Mouse (Mus musculus) thymus, adult 2 months (tissue): ENCODE measurements at regions not wholly inside any gene's neighbourhood (a gene's known extent, or its start where the extent isn't known, plus 50 kb on each side); places are given as distances from the start of the nearest gene placed in this dataset.

Experiments
- DNase-seq: peaks from one replicate; pipeline ENCODE4 v3.0.0; 2021
- H3K27ac ChIP-seq: fragments of 200-500 bp; 2 replicates; pipeline ENCODE4 v1.5.1; 2012; ENCODE audit warnings: low read length, control low read depth; ENCODE audit not compliant: control insufficient read depth, insufficient read depth
- H3K27me3 ChIP-seq: fragments of 200-500 bp; 2 replicates; pipeline ENCODE4 v1.6.1; 2012; ENCODE audit warnings: mild to moderate bottlenecking, low read length, moderate library complexity, mixed read lengths; ENCODE audit not compliant: control insufficient read depth, insufficient read depth
- H3K36me3 ChIP-seq: fragments of 200-500 bp; 2 replicates; pipeline ENCODE4 v1.6.1; 2012; ENCODE audit warnings: mild to moderate bottlenecking, low read length, moderate library complexity; ENCODE audit not compliant: control insufficient read depth, insufficient read depth
- H3K4me1 ChIP-seq: fragments of 200-500 bp; replicated peaks from 2 replicates; pipeline ENCODE4 v1.6.1; 2012; ENCODE audit warnings: low read length; ENCODE audit not compliant: control insufficient read depth, insufficient read depth
- H3K4me3 ChIP-seq: fragments of 200-500 bp; 2 replicates; pipeline ENCODE4 v1.5.1; 2012; ENCODE audit warnings: mild to moderate bottlenecking, low read length, control low read depth, moderate library complexity; ENCODE audit not compliant: control insufficient read depth, insufficient read depth
- CTCF ChIP-seq: fragments of 200-500 bp; IDR thresholded peaks from 2 replicates; pipeline ENCODE4 v1.5.1; 2012; ENCODE audit warnings: mild to moderate bottlenecking, control low read depth, low read length, moderate library complexity, borderline replicate concordance; ENCODE audit not compliant: control insufficient read depth, poor library complexity, insufficient read depth; ENCODE audit errors: extremely low read depth
- POLR2A ChIP-seq: fragments of 200-500 bp; IDR thresholded peaks from 2 replicates; pipeline ENCODE4 v1.6.1; 2012; ENCODE audit warnings: mild to moderate bottlenecking, low read length, control low read depth, moderate library complexity; ENCODE audit not compliant: control insufficient read depth, poor library complexity, insufficient read depth; ENCODE audit errors: extremely low read depth
- WGBS: fragments of 180-500 bp; shearing (Covaris S2); methylation state at CpG from one replicate; pipeline ENCODE4 v1.1.7; 2018; 5-methylcytosine and 5-hydroxymethylcytosine counted together

DNA sequence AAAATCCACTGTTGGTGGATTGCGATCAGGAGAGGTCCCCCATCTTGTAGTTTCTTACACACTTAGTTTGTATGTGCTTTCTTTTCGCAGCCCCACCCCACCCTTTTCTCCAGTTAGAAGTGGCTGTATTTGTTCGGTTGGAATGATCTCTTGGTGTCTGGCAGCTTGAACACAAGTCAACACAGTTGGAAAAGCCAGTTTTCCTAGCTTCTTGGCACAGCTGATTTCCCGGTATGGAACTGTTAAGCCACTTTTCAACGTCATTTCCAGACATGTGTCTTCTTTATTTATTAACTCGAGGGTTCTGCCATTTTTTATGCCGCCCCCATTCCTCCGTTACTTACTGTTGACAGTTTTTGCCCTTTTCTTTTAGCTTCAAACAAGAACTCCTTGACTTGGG is 259.2 kb downstream of the Enc1 start:
- Histone ChIP-seq H3K36me3 (no peaks in the 10 kb centered on the region), H3K27ac (no peak overlapping the region), H3K4me1 (0 out of 2 replicates have a peak, but pooled peaks cover 2% of the 10 kb centered on the region), H3K27me3 (no peaks in the 10 kb centered on the region), H3K4me3 (no peak overlapping the region)
- TF ChIP-seq POLR2A (no peak), CTCF (no peak)
- 96% methylated on average over 8 of the region's 8 CpGs for WGBS
- DNase-seq, result no peak

DNA sequence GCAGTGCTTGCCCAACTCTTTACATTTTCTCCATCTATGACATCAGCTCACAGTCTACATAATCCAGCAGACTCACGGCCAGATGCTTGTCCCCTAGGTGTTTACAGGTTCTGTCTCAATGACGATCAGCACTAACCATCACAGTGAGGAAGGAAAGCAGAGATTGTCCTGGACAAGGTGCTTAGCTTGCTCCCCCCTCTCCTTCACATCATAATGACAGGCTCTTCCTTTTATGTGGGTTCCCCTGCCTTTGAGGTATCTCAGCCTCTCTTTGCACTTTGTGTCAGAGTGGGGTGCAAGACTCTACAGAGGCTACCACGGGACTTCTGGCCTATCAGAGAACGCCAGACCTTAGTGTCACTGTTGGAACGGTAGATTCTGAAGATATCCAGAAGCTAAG is 258.1 kb downstream of the Enc1 start:
- DNase-seq, result peak; percentile 6
- H3K27ac ChIP-seq, result no peak overlapping the region
- 38% methylated on average over 5 of the region's 5 CpGs for WGBS

DNA sequence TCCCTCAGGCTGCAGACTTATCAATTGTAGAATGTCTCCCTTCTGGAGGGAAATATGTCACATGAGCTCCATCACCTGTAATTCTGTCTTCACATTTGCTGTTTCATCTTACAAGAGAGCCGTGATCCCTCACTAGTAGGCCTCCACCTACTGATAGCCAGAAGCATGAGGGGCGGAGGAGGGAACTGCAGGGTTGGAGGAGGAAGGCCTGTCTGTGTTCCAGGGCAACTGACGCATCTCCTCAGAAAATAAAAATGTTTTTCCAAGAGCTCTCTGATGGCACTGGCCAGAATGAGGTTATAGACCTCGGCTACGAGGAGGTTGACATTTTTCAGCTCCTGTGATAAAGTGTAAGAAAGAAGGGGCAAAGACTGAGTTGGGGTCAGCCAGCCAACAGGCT is 257.0 kb downstream of the Enc1 start:
- Histone ChIP-seq H3K27me3 (no peaks in the 10 kb centered on the region), H3K4me3 (no peak overlapping the region), H3K36me3 (no peaks in the 10 kb centered on the region), H3K27ac (no peak overlapping the region), H3K4me1 (0 out of 2 replicates have a peak, but pooled peaks cover 2% of the 10 kb centered on the region)
- 98% methylated on average over 5 of the region's 5 CpGs for WGBS
- TF ChIP-seq CTCF, result no peak
- TF ChIP-seq POLR2A, result no peak
- no peak for DNase-seq

More for the DNA sequence above, 258.1 kb downstream of the Enc1 start:
- no peaks in the 10 kb centered on the region for H3K27me3 ChIP-seq
- 0 out of 2 replicates have a peak, but pooled peaks cover 2% of the 10 kb centered on the region for H3K4me1 ChIP-seq
- no peak overlapping the region for H3K4me3 ChIP-seq
- TF ChIP-seq CTCF (no peak), POLR2A (no peak)
- H3K36me3 ChIP-seq, result no peaks in the 10 kb centered on the region

DNA sequence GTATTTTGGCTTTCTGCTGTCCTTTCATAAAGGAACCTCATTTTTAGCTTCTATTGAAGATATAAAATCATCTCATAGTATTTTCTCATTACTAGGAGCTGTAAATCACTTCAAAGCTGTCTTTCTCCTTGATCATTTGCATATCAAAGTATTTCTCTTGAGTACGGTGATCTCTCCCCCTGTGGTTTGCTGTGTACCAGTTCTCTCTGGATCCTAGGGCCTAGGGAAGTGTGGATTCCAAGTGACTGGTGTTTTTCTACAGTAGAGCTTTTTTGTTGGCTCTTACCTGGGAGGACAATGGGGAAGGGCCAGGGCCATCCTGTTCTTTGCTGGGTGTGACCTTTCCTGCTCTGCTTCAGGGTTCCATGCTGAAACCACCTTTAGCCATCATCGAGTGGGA is 253.9 kb downstream of the Enc1 start:
- no peak overlapping the region for H3K27ac ChIP-seq
- DNase-seq, result no peak
- H3K36me3 ChIP-seq, result no peaks in the 10 kb centered on the region
- H3K4me1 ChIP-seq, result no peaks in the 10 kb centered on the region
- no peaks in the 10 kb centered on the region for H3K27me3 ChIP-seq
- no peak overlapping the region for H3K4me3 ChIP-seq
- WGBS, result 59% methylated on average over 2 of the region's 2 CpGs
- TF ChIP-seq POLR2A (no peak), CTCF (no peak)

DNA sequence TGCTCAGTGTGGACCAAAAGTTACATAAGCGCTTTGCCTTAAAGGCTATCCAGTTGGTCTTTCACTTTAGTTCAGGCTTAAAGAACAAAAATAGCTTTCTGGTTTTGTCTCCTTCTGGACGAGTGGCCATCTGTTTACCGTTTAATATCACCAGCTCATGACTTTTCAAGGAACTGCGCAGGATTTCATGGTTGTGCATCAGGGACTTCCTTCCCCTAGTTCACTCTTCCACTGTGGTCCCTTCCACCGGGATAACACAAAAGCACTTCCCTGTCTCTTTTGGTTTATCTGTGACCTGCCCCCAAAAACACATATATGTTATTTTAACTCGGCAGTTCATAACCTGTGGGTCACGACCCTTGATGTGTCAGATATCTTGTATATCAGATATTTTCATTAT is 252.9 kb downstream of the Enc1 start:
- no peak for DNase-seq
- TF ChIP-seq CTCF, result no peak
- no peak for TF ChIP-seq POLR2A
- H3K27me3 ChIP-seq, result no peaks in the 10 kb centered on the region
- no peak overlapping the region for H3K4me3 ChIP-seq
- no peak overlapping the region for H3K27ac ChIP-seq
- WGBS, result 92% methylated on average over 7 of the region's 7 CpGs
- no peaks in the 10 kb centered on the region for H3K36me3 ChIP-seq
- no peaks in the 10 kb centered on the region for H3K4me1 ChIP-seq

DNA sequence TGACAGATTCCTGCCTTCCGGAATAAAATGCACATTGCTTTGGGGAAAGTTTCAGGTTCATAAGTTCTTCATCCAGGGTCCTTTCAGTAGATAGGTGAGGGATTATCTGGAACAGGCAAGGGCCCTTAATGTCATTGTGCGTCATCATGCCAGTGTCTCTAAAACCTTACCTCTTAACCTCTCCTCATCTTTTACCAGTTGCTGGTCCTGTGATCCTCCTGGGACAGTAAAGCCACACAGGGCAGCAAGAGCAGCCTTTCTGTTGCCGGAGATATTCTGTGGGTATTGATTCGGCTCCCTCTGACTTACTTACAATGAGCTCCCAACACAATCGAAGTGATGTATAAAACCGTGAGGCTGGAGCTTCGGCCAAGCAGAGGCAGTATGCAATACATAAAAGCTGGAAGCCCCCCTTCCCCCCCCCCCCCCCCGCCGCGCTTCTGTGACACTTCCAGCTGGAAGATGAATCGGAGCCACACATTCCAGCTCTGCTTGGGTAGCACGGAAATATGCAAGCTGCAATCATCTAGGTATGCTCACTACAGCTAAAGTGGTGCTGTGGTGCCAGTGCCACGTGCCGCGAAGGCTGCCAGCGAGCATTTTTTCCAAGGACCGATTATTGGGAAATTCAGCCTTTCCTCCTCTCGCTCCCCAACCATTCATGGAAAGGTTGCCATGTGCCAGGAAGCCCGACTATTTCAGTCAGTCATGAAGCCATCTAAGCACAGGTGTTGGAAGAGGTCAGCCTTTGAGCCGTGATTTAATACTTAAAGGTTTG is 252.2 kb downstream of the Enc1 start:
- Histone ChIP-seq H3K36me3 (no peaks in the 10 kb centered on the region), H3K4me1 (no peaks in the 10 kb centered on the region), H3K4me3 (no peak overlapping the region), H3K27ac (no peak overlapping the region), H3K27me3 (no peaks in the 10 kb centered on the region)
- 94% methylated on average over 20 of the region's 20 CpGs for WGBS
- no peak for DNase-seq
- TF ChIP-seq POLR2A (no peak), CTCF (no peak)
